Mouse (Mus musculus) forebrain, embryonic 16.5 days (tissue): ENCODE measurements around the gene Skap1. TPM values are rescaled to one million over a fixed set of nuclear protein-coding genes. Genes with fewer than 3 reads are reported as not detected.

Experiments used
- ATAC-seq: fragments of 200-750 bp; cut with Nextera tagmentation; 2 replicates; pipeline ENCODE4 v1.8.0; 2017; ENCODE audit warnings: mild to moderate bottlenecking, moderate library complexity
- H3K27ac ChIP-seq: fragments of 300-500 bp; sonication (generic); 2 replicates; pipeline ENCODE4 v1.5.1; 2014; ENCODE audit warnings: low read length, control low read depth
- H3K27me3 ChIP-seq: fragments of 300-500 bp; sonication (generic); replicated peaks from 2 replicates; pipeline ENCODE4 v1.6.1; 2014; ENCODE audit warnings: low read length; ENCODE audit not compliant: control insufficient read depth, insufficient read depth
- H3K36me3 ChIP-seq: fragments of 300-500 bp; sonication (generic); 2 replicates; pipeline ENCODE4 v1.6.1; 2014; ENCODE audit not compliant: control insufficient read depth, insufficient read depth
- H3K4me1 ChIP-seq: fragments of 300-500 bp; sonication (generic); replicated peaks from 2 replicates; pipeline ENCODE4 v1.6.1; 2014; ENCODE audit warnings: low read length; ENCODE audit not compliant: control insufficient read depth, insufficient read depth
- H3K4me2 ChIP-seq: fragments of 300-500 bp; sonication (generic); 2 replicates; pipeline ENCODE4 v1.6.1; 2014; ENCODE audit warnings: mild to moderate bottlenecking, low read length, control low read depth
- H3K4me3 ChIP-seq: fragments of 300-500 bp; sonication (generic); replicated peaks from 2 replicates; pipeline ENCODE4 v1.5.1; 2014; ENCODE audit warnings: mild to moderate bottlenecking, low read length, control low read depth
- H3K9ac ChIP-seq: fragments of 300-500 bp; sonication (generic); replicated peaks from 2 replicates; pipeline ENCODE4 v1.6.1; 2014; ENCODE audit warnings: low read depth, low read length, control low read depth
- H3K9me3 ChIP-seq: fragments of 300-500 bp; sonication (generic); 2 replicates; pipeline ENCODE4 v1.6.1; 2016; ENCODE audit warnings: low read length; ENCODE audit not compliant: control insufficient read depth
- WGBS: fragments of 180-500 bp; shearing (Covaris S2); extraction: QIAGEN DNeasy Blood & Tissue Kit; methylation state at CpG from one replicate; pipeline ENCODE4 v1.1.7; 2014; 5-methylcytosine and 5-hydroxymethylcytosine counted together
- polyA plus RNA-seq: library from polyadenylated mRNA; unstranded; fragments of >200 nt; fragmentation: Nextera tagmentation; extraction: Ambion mirVana; gene quantifications from 2 replicates; pipeline ENCODE4 v1.2.1, GENCODE M21; 2015

Gene Skap1
- polyA plus RNA-seq, 1 experiment from 2014 or later: 3.4 TPM

DNA sequence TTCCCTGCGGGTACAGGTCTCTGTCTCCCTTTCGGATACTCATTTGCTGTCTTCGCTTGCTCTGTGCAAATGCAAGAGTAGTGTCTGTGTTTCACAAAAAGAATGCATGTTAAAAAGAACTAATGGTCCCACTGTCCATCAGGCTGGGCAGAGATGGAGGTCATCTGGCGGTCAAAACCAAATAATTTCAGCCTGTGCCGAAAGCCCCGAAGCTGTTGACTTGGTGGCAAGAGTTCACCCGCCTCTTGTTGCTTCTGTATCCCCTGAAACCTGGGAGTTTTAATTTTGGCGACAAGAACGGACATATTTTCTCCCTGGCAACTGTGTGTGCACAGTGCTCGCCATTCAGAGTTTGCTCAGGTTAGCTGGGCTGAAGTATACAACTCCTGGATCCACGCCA lies 156.3 kb downstream of the Skap1 start:
- Histone ChIP-seq H3K9me3 (no peaks in the 10 kb centered on the region), H3K4me3 (no peak overlapping the region), H3K9ac (no peak overlapping the region), H3K4me2 (no peak overlapping the region), H3K4me1 (peaks cover 14% of the 10 kb centered on the region), H3K27me3 (peaks cover 10% of the 10 kb centered on the region; the same call in 1 of the 2 replicates), H3K27ac (no peak overlapping the region), H3K36me3 (no peaks in the 10 kb centered on the region)
- 43% methylated on average over 11 of the region's 11 CpGs for WGBS
- no peak for ATAC-seq

GRCm38 (mm10) chr11:96621167-96621566 lies 156.8 kb downstream of the Skap1 start:
- Histone ChIP-seq H3K9me3 (no peaks in the 10 kb centered on the region), H3K4me3 (no peak overlapping the region), H3K27ac (no peak overlapping the region), H3K36me3 (no peaks in the 10 kb centered on the region), H3K9ac (no peak overlapping the region), H3K27me3 (peaks cover 10% of the 10 kb centered on the region; the same call in 1 of the 2 replicates), H3K4me2 (no peak overlapping the region), H3K4me1 (peaks cover 14% of the 10 kb centered on the region)
- no peak for ATAC-seq
- 18% methylated on average over 4 of the region's 4 CpGs for WGBS

GRCm38 (mm10) chr11:96622782-96623181 lies 158.4 kb downstream of the Skap1 start:
- no peak overlapping the region for H3K4me3 ChIP-seq
- ATAC-seq: no peak
- H3K36me3 ChIP-seq: no peaks in the 10 kb centered on the region
- 9% methylated on average over 9 of the region's 9 CpGs for WGBS
- H3K4me2 ChIP-seq: no peak overlapping the region
- H3K27me3 ChIP-seq: peaks cover 10% of the 10 kb centered on the region; the same call in 1 of the 2 replicates
- no peak overlapping the region for H3K9ac ChIP-seq
- H3K9me3 ChIP-seq: no peaks in the 10 kb centered on the region
- no peak overlapping the region for H3K27ac ChIP-seq
- H3K4me1 ChIP-seq: peaks cover 14% of the 10 kb centered on the region

GRCm38 (mm10) chr11:96624436-96624835 lies 160.0 kb downstream of the Skap1 start:
- Histone ChIP-seq H3K27me3 (peaks cover 8% of the 10 kb centered on the region; the same call in 1 of the 2 replicates), H3K36me3 (no peaks in the 10 kb centered on the region), H3K4me2 (no peak overlapping the region), H3K27ac (no peak overlapping the region), H3K9ac (no peak overlapping the region), H3K4me1 (peaks cover 9% of the 10 kb centered on the region), H3K9me3 (no peaks in the 10 kb centered on the region), H3K4me3 (no peak overlapping the region)
- WGBS: 56% methylated on average over 4 of the region's 4 CpGs
- ATAC-seq: no peak

GRCm38 (mm10) chr11:96629775-96630174 lies 165.4 kb downstream of the Skap1 start:
- Histone ChIP-seq H3K27me3 (no peaks in the 10 kb centered on the region), H3K4me1 (no peaks in the 10 kb centered on the region), H3K9me3 (no peaks in the 10 kb centered on the region), H3K9ac (no peak overlapping the region), H3K4me2 (peak overlapping the region; percentile 4), H3K27ac (no peak overlapping the region), H3K4me3 (peak overlapping the region; percentile 9; the same call in 1 of the 2 replicates), H3K36me3 (no peaks in the 10 kb centered on the region)
- 40% methylated on average over 9 of the region's 9 CpGs for WGBS
- ATAC-seq: no peak

DNA sequence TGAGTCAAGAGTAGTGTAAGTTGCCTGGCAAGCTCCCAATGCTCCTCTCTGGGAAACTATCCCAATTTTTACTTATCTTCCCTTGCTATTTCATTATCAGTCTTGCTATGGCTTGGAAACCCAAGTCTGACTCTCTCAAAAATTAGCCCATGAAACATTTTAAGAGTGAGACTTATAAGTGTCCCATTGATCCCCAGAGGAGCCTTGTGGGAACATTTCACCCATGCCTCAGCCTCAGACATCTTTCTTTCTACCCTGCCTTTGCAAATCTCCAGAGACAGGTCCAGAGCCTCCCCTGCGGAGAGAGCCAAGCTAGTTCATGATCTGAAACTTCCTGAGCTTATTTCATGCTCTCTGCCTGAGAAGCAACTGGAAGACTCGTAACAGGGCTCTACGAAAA lies 167.1 kb downstream of the Skap1 start:
- no peak overlapping the region for H3K9ac ChIP-seq
- no peaks in the 10 kb centered on the region for H3K4me1 ChIP-seq
- no peak overlapping the region for H3K4me2 ChIP-seq
- no peak overlapping the region for H3K4me3 ChIP-seq
- no peaks in the 10 kb centered on the region for H3K36me3 ChIP-seq
- no peak overlapping the region for H3K27ac ChIP-seq
- WGBS: 84% methylated on average over 3 of the region's 3 CpGs
- H3K9me3 ChIP-seq: no peaks in the 10 kb centered on the region
- H3K27me3 ChIP-seq: no peaks in the 10 kb centered on the region
- no peak for ATAC-seq

DNA sequence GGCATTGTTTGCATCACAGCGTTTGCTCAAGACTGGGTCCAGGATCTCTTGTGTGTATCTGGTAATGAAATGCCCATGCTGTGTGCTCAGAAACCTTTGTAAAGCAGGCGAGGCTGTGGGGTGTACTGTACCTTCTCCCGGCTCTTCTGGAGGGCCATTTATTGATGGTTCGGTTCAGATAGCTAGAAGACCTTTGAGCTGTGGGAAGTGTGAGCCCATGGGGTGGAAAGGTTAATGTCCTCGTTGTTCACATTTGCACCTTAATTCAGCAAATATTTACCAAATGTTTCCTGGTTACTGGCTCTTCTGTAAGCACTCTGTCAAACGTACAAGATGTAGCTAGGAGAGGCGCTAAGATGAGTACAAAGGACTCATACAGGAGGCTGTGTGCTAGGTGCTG lies 173.5 kb downstream of the Skap1 start:
- no peaks in the 10 kb centered on the region for H3K9me3 ChIP-seq
- H3K27ac ChIP-seq: no peak overlapping the region
- no peak overlapping the region for H3K4me2 ChIP-seq
- H3K36me3 ChIP-seq: no peaks in the 10 kb centered on the region
- no peaks in the 10 kb centered on the region for H3K27me3 ChIP-seq
- no peak overlapping the region for H3K4me3 ChIP-seq
- no peaks in the 10 kb centered on the region for H3K4me1 ChIP-seq
- no peak for ATAC-seq
- 81% methylated on average over 7 of the region's 7 CpGs for WGBS
- no peak overlapping the region for H3K9ac ChIP-seq

DNA sequence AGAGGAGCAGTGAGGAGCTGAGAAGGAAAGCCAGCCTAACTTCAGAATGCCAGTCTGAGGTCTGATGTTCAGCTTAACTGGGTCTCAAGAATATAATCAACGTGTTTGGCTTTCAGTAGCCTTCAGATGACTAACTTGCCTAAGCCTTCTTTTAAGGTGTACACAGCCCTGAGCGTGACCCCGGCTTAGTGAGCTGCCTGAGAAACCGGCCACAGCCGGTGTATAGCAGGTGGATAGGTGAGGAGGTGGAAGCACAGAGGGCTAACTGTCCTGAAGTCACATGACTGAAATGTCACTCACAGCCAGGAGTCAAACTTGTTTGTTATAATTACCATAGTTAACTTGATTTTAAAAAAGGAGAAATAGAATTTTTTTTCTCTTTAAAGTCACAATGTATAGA lies 175.4 kb downstream of the Skap1 start:
- H3K36me3 ChIP-seq: no peaks in the 10 kb centered on the region
- H3K4me2 ChIP-seq: no peak overlapping the region
- no peaks in the 10 kb centered on the region; the same call in 1 of the 2 replicates for H3K4me1 ChIP-seq
- no peaks in the 10 kb centered on the region for H3K9me3 ChIP-seq
- no peak overlapping the region for H3K27ac ChIP-seq
- no peak overlapping the region for H3K9ac ChIP-seq
- H3K4me3 ChIP-seq: no peak overlapping the region
- no peak for ATAC-seq
- H3K27me3 ChIP-seq: no peaks in the 10 kb centered on the region
- WGBS: 69% methylated on average over 5 of the region's 5 CpGs

- no peak for ATAC-seq
- WGBS: 85% methylated on average over 17 of the region's 17 CpGs
- no peaks in the 10 kb centered on the region for H3K36me3 ChIP-seq
- no peak overlapping the region for H3K4me3 ChIP-seq
- no peak overlapping the region for H3K27ac ChIP-seq
- H3K9ac ChIP-seq: no peak overlapping the region
- H3K4me2 ChIP-seq: no peak overlapping the region
- H3K4me1 ChIP-seq: peaks cover 19% of the 10 kb centered on the region
- no peaks in the 10 kb centered on the region for H3K9me3 ChIP-seq
- H3K27me3 ChIP-seq: no peaks in the 10 kb centered on the region
Measured at GRCm38 (mm10) chr11:96642173-96643140, 178.1 kb downstream of the Skap1 start.
